Mouse (Mus musculus) embryonic facial prominence, embryonic 12.5 days (tissue): ENCODE measurements around the gene Abat. TPM values are rescaled to one million over a fixed set of nuclear protein-coding genes. Genes with fewer than 3 reads are reported as not detected.

Experiments used
- ATAC-seq: fragments of 200-750 bp; cut with Nextera tagmentation; 2 replicates; pipeline ENCODE4 v1.8.0; 2017; ENCODE audit not compliant: insufficient number of reproducible peaks, insufficient read depth, low FRiP score, low TSS enrichment
- H3K27ac ChIP-seq: fragments of 300-500 bp; sonication (generic); 2 replicates; pipeline ENCODE4 v1.5.1; 2016; ENCODE audit warnings: mild to moderate bottlenecking
- H3K27me3 ChIP-seq: fragments of 300-500 bp; sonication (generic); 2 replicates; pipeline ENCODE4 v1.6.1; 2016; ENCODE audit warnings: mild to moderate bottlenecking, moderate library complexity
- H3K36me3 ChIP-seq: fragments of 300-500 bp; sonication (generic); 2 replicates; pipeline ENCODE4 v1.6.1; 2016; ENCODE audit warnings: mild to moderate bottlenecking
- H3K4me1 ChIP-seq: fragments of 300-500 bp; sonication (generic); 2 replicates; pipeline ENCODE4 v1.6.1; 2016
- H3K4me2 ChIP-seq: fragments of 300-500 bp; sonication (generic); replicated peaks from 2 replicates; pipeline ENCODE4 v1.6.1; 2016; ENCODE audit warnings: mild to moderate bottlenecking, moderate library complexity
- H3K4me3 ChIP-seq: fragments of 300-500 bp; sonication (generic); 2 replicates; pipeline ENCODE4 v1.5.1; 2016; ENCODE audit warnings: mild to moderate bottlenecking
- H3K9ac ChIP-seq: fragments of 300-500 bp; sonication (generic); 2 replicates; pipeline ENCODE4 v1.6.1; 2016; ENCODE audit warnings: mild to moderate bottlenecking, moderate library complexity
- H3K9me3 ChIP-seq: fragments of 300-500 bp; sonication (generic); 2 replicates; pipeline ENCODE4 v1.6.1; 2016; ENCODE audit warnings: mild to moderate bottlenecking, moderate library complexity
- WGBS: fragments of 180-500 bp; shearing (Covaris S2); methylation state at CpG from one replicate; pipeline ENCODE4 v1.1.7; 2016; 5-methylcytosine and 5-hydroxymethylcytosine counted together
- polyA plus RNA-seq: library from polyadenylated mRNA; unstranded; fragments of >200 nt; fragmentation: Nextera tagmentation; extraction: Ambion mirVana; gene quantifications from 2 replicates; pipeline ENCODE4 v1.2.1, GENCODE M21; 2016

The Abat gene
- polyA plus RNA-seq, 1 experiment from 2014 or later: 35.8 TPM

DNA sequence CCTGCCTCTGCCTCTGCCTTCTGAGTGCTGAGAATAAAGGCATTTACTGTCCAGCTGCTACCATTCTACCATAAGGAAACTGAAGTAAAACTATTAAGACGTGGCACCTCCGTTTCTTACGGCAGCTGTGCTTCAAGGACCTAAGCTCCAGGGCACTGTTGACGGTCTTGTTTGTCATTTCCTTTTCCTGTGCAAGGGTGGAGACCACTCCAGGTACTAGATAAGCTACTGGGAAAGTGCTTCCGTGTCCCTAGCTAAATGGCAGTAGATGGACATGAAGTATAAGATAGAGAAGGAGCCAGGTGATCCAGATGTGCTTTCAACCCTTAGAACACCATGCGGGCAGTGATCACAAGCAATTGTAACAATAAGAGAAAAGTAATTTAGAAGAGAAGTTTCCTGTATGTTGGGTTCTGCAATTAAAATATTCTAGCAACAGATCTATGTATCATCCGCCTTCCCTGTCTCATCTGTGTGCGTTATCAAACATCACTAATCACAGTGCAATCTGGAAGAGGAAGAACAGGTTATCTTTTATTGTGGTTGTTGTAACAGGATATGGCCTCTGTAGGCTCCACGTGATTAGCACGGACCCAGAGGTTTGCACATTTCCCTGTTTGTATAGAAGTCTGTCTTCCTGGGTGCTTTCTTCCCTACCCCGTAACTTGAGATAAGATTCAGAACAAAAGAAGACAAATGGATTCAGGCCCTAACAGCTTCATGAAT lies 126.4 kb downstream of the Abat start:
- H3K27me3 ChIP-seq: no peaks in the 10 kb centered on the region
- no peaks in the 10 kb centered on the region for H3K9me3 ChIP-seq
- no peak overlapping the region for H3K4me3 ChIP-seq
- 92% methylated on average over 11 of the region's 11 CpGs for WGBS
- peaks cover 15% of the 10 kb centered on the region for H3K4me1 ChIP-seq
- no peak for ATAC-seq
- peaks cover 33% of the 10 kb centered on the region for H3K36me3 ChIP-seq
- H3K27ac ChIP-seq: no peak overlapping the region
- no peak overlapping the region for H3K4me2 ChIP-seq
- H3K9ac ChIP-seq: no peak overlapping the region

DNA sequence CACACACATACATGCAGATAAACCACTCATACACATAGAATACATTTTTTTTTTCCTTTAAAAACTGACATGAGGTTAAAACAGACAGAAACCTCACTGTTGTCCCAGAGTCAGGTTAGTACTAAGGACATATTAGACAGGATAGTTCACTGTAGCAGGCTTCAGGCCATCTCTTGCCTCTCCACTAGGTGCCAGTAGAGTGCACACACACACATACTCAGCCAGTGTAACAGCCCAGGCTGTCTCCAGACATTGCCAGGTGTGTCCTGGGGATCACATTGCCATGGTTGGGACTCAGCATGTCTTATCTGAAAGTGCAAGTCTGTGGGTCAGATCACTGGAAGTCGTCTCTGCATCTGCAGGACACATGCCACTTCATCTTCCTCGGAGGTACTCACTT lies 130.6 kb downstream of the Abat start:
- ATAC-seq: peak; percentile 41; the same call in 1 of the 2 replicates
- Histone ChIP-seq H3K27ac (no peak overlapping the region), H3K4me1 (no peaks in the 10 kb centered on the region), H3K9me3 (no peaks in the 10 kb centered on the region), H3K4me2 (no peak overlapping the region), H3K9ac (no peak overlapping the region), H3K36me3 (peaks cover 60% of the 10 kb centered on the region), H3K27me3 (no peaks in the 10 kb centered on the region), H3K4me3 (no peak overlapping the region)
- WGBS: 70% methylated on average over 2 of the region's 2 CpGs

DNA sequence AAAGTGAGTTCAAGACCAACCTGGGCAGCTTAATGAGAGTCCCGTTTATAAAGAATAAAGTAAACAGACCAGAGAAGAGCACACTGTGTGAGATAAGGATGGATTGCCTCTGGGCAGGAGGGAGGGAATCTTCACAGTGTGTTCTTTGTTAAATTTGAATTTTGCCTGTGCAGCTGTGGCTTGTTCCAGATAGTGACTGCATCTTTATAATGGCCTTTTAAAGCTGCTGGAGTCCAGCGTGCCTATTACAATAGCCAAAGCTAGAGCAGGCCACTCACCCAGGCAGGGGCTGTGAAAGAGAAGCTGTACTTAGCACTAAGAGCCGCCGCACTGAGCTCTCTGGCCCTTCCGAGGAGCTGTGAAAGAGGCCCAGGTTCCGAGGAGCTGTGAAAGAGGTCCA lies 132.3 kb downstream of the Abat start:
- no peaks in the 10 kb centered on the region for H3K9me3 ChIP-seq
- no peak for ATAC-seq
- H3K4me1 ChIP-seq: no peaks in the 10 kb centered on the region
- no peak overlapping the region for H3K9ac ChIP-seq
- no peak overlapping the region for H3K27ac ChIP-seq
- no peak overlapping the region for H3K4me3 ChIP-seq
- no peak overlapping the region for H3K4me2 ChIP-seq
- 76% methylated on average over 6 of the region's 6 CpGs for WGBS
- H3K27me3 ChIP-seq: no peaks in the 10 kb centered on the region
- H3K36me3 ChIP-seq: peaks cover 76% of the 10 kb centered on the region

DNA sequence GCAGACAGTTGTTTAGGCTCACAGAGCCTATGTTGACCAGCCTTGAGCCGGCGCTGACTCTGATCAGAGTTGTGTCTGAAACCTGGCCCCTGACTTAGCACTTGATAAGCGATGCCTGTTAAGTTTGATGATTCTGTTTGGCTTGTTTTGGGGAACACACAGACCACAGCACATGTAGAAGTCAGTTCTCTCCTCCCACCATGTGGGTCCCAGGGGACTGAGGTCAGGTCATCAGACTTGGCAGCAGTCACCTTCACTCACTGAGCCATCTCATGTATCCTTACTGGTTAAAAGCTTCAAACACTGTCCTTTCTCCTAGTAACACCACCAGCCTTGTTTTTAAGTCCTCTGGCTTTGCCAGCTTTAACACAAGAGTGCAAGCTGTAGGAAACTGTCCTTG lies 136.8 kb downstream of the Abat start:
- Histone ChIP-seq H3K4me2 (no peak overlapping the region), H3K9ac (no peak overlapping the region), H3K9me3 (no peaks in the 10 kb centered on the region), H3K4me3 (no peak overlapping the region), H3K27ac (no peak overlapping the region), H3K36me3 (peaks cover 89% of the 10 kb centered on the region), H3K27me3 (no peaks in the 10 kb centered on the region), H3K4me1 (no peaks in the 10 kb centered on the region)
- 87% methylated on average over 3 of the region's 3 CpGs for WGBS
- ATAC-seq: no peak

- no peak for ATAC-seq
- Histone ChIP-seq H3K27me3 (no peaks in the 10 kb centered on the region), H3K4me3 (no peak overlapping the region), H3K27ac (no peak overlapping the region), H3K4me2 (no peak overlapping the region), H3K4me1 (no peaks in the 10 kb centered on the region), H3K9ac (no peak overlapping the region), H3K9me3 (no peaks in the 10 kb centered on the region), H3K36me3 (peaks cover 76% of the 10 kb centered on the region)
- WGBS: 86% methylated on average over 6 of the region's 6 CpGs
Observed at GRCm38 (mm10) chr16:8655108-8655507, 141.9 kb downstream of the Abat start.

- Histone ChIP-seq H3K4me1 (no peaks in the 10 kb centered on the region), H3K27ac (no peak overlapping the region), H3K27me3 (no peaks in the 10 kb centered on the region), H3K4me3 (no peak overlapping the region), H3K4me2 (no peak overlapping the region), H3K9me3 (no peaks in the 10 kb centered on the region), H3K36me3 (peaks cover 78% of the 10 kb centered on the region), H3K9ac (no peak overlapping the region)
- no peak for ATAC-seq
- 78% methylated on average over 9 of the region's 9 CpGs for WGBS
Observed at GRCm38 (mm10) chr16:8655599-8655998, 142.4 kb downstream of the Abat start.

DNA sequence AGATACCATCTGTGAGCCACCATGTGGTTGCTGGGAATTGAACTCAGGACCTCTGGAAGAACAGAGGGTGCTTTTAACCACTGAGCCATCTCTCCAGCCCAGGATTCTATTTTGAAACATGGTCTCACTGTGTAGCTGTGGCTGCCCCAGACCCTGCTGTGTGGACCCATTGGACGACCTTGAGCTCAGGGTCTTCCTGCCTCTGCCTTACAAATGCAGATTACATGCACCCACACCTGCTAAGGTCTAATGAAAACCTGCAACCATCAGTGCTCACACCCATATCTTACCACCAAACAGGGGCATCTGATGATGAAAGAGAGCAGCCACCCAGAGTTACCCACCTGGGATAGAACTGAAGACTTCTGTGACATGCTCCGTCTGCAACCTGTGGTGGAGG lies 143.0 kb downstream of the Abat start:
- Histone ChIP-seq H3K4me1 (no peaks in the 10 kb centered on the region), H3K27ac (no peak overlapping the region), H3K36me3 (peaks cover 75% of the 10 kb centered on the region), H3K4me2 (no peak overlapping the region), H3K27me3 (no peaks in the 10 kb centered on the region), H3K9ac (no peak overlapping the region), H3K9me3 (no peaks in the 10 kb centered on the region), H3K4me3 (no peak overlapping the region)
- no peak for ATAC-seq
- WGBS: 86% methylated on average over 2 of the region's 2 CpGs

GRCm38 (mm10) chr16:8658349-8658748 lies 145.1 kb downstream of the Abat start:
- no peak overlapping the region for H3K27ac ChIP-seq
- H3K9me3 ChIP-seq: no peaks in the 10 kb centered on the region
- no peak overlapping the region for H3K9ac ChIP-seq
- WGBS: 75% methylated on average over 4 of the region's 4 CpGs
- H3K4me1 ChIP-seq: no peaks in the 10 kb centered on the region
- no peak overlapping the region for H3K4me3 ChIP-seq
- 0 out of 2 replicates have a peak, but pooled peaks have one; percentile 36 for ATAC-seq
- peaks cover 77% of the 10 kb centered on the region for H3K36me3 ChIP-seq
- no peaks in the 10 kb centered on the region for H3K27me3 ChIP-seq
- no peak overlapping the region for H3K4me2 ChIP-seq

GRCm38 (mm10) chr16:8658764-8659163 lies 145.5 kb downstream of the Abat start:
- Histone ChIP-seq H3K27ac (no peak overlapping the region), H3K4me2 (no peak overlapping the region), H3K9me3 (no peaks in the 10 kb centered on the region), H3K4me1 (no peaks in the 10 kb centered on the region), H3K9ac (no peak overlapping the region), H3K27me3 (no peaks in the 10 kb centered on the region), H3K4me3 (no peak overlapping the region), H3K36me3 (peaks cover 77% of the 10 kb centered on the region)
- 92% methylated on average over 4 of the region's 4 CpGs for WGBS
- ATAC-seq: no peak

- no peaks in the 10 kb centered on the region for H3K27me3 ChIP-seq
- H3K4me3 ChIP-seq: no peak overlapping the region
- ATAC-seq: no peak
- no peak overlapping the region for H3K4me2 ChIP-seq
- peaks cover 58% of the 10 kb centered on the region for H3K36me3 ChIP-seq
- 95% methylated on average over 2 of the region's 2 CpGs for whole genome bisulfite sequencing
- no peak overlapping the region for H3K27ac ChIP-seq
- peaks cover 5% of the 10 kb centered on the region for H3K4me1 ChIP-seq
- no peak overlapping the region for H3K9ac ChIP-seq
- H3K9me3 ChIP-seq: no peaks in the 10 kb centered on the region
Observed at GRCm38 (mm10) chr16:8663022-8663421, 149.8 kb downstream of the Abat start.

- ATAC-seq: no peak
- Histone ChIP-seq H3K9ac (no peak overlapping the region), H3K27me3 (no peaks in the 10 kb centered on the region), H3K4me1 (peaks cover 13% of the 10 kb centered on the region), H3K36me3 (peaks cover 49% of the 10 kb centered on the region), H3K4me3 (no peak overlapping the region), H3K4me2 (no peak overlapping the region), H3K27ac (no peak overlapping the region), H3K9me3 (no peaks in the 10 kb centered on the region)
- 88% methylated on average over 24 of the region's 24 CpGs for WGBS
Observed at GRCm38 (mm10) chr16:8663606-8664539, 150.6 kb downstream of the Abat start.

DNA sequence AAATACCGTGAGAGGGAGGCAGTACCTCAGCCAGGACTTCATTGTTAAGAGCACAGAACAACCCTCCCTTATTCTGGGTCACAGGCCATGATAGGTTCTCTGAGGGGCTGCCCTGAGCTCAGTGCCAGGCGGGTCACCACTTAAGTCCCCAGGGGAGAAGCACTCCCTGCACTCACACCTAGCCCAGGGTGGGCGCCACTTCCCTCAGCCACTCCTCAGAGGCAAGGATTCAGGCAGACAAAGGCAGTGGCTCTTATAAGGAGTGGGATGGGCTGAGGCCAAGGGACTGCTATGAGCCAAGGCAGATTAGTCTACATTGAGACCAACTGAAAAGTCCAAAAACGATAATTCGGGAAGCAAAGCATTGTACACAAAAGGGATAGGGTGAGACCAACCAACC lies 152.1 kb downstream of the Abat start:
- H3K9me3 ChIP-seq: no peaks in the 10 kb centered on the region
- H3K27ac ChIP-seq: no peak overlapping the region
- H3K4me1 ChIP-seq: peaks cover 26% of the 10 kb centered on the region
- H3K9ac ChIP-seq: no peak overlapping the region
- H3K4me2 ChIP-seq: no peak overlapping the region
- H3K36me3 ChIP-seq: peaks cover 36% of the 10 kb centered on the region
- no peak overlapping the region for H3K4me3 ChIP-seq
- WGBS: 82% methylated on average over 5 of the region's 5 CpGs
- no peaks in the 10 kb centered on the region for H3K27me3 ChIP-seq
- no peak for ATAC-seq
